Mouse (Mus musculus) CH12F3 (cell line): ENCODE data around the gene Dzip1l.

Experiments used
- in situ Hi-C: fragments of 300-500 bp; cut with MboI; formaldehyde crosslinking; loops from 2 replicates; pipeline ENCODE4 v1.14.3; 2020; ENCODE audit warnings: low sequenced_read_pairs

Dzip1l gene

DNA sequence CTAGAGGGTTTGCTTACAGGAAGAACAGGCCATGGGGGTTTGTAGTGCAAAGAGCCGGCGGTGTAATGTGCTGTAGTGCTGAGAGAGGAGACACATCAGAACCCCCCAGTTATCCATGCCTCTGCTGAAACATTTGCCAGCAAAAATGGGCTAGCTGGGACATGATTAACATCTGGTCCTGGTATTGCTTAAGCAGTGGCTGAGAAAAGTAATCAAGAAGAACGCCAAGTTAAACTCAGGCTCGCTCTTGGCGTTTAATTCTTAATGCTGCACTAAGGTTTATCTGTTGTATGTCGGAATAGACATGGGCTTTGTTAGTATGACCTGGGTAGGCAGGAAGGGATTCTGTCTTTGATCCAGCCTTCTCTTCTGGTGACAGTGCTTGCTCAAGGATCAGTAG is 16.8 kb downstream of the Dzip1l start:
- in situ Hi-C loops: no loop called here

DNA sequence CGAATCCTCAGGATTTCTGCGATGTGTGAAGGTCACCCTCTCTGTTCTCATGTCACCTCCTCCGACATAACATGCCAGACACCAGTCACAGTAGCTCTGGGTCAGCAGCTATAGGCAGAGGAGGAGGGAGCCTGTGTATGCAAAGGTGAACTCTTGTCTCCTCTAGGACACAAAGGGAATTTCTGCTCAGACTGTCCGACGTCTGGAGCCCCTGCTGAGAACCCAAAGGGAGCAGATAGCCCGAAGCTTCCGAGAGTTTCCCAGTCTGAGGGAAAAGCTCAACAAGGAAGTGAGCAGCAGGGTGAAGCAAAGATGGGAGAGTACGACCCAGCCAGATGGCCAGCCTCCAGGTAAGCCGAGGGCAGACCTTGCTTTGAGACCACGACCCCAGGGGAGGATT is 31.5 kb downstream of the Dzip1l start:
- in situ Hi-C loops: no loop called here

DNA sequence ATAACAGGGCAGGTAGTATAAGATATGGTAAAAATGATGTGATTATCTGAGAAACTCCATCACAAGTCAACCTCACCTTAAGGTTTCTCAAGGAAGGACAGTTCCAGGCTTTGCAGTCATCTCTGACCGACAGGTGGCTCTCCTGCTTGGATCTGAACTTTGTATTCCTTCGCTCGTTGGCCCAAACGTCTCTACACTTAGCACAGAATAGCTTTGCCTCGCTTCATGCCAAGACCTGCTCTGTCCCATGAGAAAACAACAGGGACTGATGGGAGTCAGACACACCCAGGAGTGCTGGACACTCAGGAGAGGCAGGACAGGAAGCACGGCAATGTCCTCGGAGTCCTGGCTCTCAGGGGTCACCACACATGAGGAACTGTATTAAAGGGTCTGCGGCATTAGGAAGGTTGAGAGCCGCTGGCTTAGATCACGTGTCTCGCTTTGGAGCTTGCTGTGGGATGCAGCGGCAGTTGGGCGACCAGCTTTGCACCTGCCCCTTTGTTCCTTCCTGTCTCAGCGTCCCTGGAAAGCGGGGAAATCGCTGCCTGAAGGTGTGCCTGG is 32.4 kb downstream of the Dzip1l start:
- in situ Hi-C loops: no loop called here

DNA sequence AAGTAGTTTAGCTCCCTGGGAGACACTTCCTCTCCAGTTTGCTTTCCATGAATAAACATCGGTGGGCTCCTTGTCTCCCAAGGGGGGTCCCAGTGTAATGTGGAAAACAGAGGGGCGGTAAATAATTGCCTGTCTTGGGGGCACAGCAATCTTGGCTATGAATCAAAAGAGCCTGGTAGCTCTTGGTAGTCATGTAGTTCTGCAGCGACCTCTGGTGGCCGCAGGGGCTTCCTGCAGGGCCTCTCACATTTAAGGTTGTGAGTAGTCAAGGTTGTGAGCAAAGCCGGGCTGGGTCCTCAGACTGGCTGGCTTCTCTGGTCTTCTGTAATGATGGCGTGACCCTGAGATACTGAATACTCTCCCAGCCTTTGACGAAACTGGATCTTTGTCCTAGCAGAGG is 33.1 kb downstream of the Dzip1l start:
- in situ Hi-C loops: no loop called here

DNA sequence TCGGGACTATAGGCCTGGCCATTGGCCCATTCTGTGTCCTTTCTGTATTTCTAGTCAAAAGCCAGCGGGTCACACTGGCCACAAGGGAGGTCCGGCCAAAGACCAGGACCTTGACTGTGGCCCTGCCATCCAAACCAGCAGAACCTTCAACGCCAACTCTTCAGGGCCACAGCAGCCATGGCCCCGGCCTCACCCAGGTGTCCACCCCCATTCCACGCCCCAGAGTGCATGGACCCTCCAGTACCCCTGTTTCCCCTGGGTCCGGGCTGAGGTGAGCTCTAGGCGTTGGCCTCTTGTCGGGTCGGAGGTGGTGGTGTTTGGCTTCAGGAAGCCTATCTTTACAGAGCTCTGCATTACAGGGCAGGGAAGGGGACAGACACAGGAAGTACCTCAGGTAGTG is 33.6 kb downstream of the Dzip1l start:
- in situ Hi-C loops: no loop called here

DNA sequence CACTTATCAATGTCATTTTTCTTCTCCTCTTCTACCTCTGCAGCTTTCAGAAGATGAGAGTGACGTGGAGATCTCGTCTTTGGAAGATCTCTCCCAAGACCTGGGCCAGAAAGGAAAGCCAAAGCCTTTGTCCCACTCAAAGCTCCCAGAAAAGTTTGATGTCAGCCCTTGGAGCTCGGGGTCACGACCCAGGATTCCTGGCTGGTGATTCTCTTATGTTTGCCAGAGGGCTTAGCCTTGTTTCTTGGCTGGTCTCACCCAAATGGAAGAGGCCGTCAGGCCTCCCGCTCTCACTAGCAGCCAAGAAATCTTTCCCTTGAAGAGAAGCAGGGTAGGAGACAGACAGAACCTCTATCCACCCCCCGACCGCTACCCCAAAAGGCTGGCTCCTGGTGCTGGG is 38.3 kb downstream of the Dzip1l start:
- in situ Hi-C loops: no loop called here

DNA sequence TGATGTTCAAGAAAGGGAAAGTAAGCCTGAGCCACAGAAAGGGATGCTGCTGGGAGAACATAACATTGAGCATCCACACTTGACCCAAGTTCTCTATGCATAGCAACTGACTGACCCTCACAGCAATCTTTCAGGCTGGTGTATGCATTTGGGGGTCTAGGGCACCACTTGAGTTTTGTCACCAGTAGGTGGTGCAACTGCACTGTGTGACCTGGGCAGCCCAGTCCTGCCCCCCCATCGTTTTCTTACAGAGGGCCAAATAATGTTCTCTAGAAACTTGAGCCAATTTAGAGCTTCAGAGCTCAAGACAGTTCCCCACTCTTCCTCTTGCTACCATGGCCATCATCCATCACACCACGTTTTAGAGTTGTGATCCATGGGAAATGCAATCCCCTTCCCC is 42.3 kb downstream of the Dzip1l start:
- in situ Hi-C loops: no loop called here

DNA sequence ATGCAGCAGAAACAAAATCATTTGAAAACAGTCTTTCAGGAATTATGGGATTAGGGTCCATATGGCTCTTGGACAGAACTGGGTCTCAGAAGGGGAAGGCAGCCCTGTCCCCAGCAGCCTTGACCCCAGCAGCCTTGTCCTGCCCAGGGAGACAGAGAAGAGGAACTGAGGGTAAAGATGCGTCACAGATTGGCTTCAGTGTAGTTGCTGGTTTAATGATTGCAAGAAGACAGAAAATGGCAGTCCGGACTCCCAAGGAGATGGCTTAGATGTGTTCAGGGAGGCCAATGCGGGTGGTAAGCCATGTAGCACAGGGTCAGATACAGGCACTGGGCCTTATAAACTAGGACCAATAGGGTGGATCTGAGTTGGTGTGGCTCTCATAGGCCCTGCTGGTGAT is 46.4 kb downstream of the Dzip1l start:
- in situ Hi-C loops: no loop called here

DNA sequence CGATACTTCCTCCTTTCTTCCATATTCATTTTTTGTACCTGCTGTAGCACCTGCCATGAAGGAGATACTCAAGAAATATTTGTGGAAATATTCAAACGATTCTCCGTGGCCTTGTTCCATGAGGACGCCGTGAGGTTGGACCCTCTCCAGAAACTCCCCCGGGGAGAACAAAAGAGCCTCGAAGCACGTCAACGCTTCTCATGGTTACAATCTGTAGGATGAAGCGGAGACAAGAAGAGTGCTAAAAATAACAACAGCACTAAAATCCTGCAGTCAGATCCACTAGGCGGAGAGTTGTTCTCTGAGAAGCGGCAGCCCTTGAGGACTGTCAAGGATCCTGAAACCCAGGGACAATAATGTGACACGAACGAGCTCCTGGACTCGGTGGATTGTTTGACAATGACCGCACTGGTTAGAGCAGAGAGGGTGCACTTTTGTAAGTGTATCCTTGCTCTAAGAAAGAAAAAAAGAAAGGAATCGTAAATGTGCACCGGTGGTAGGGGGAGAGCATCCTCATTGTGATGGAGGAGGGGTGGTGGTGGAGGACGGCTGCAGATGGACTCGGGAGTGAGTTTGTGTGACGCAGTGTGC is 52.8 kb downstream of the Dzip1l start:
- in situ Hi-C loops: no loop called here

DNA sequence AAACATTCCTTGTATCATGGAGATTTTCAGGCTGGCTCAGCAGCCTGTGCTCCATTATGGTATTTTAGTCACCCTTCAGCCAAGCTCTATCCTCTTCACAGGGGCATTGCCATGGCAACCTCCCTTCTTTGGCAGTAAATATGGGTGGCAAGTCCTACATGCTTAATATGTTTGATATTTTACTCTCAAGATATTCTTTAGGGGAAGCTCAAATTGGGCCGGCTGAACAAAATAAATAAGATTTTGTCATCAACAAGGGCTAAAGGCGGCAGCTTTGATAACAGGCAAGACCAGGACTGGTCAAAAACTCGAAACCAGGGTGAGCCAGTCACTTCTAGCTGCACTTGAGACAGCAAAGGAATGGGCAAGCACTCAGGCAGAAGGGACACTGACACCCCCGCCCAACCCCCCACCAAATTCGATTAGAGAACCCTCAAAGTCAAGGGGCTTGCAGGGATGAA is 55.8 kb downstream of the Dzip1l start:
- in situ Hi-C loops: no loop called here

DNA sequence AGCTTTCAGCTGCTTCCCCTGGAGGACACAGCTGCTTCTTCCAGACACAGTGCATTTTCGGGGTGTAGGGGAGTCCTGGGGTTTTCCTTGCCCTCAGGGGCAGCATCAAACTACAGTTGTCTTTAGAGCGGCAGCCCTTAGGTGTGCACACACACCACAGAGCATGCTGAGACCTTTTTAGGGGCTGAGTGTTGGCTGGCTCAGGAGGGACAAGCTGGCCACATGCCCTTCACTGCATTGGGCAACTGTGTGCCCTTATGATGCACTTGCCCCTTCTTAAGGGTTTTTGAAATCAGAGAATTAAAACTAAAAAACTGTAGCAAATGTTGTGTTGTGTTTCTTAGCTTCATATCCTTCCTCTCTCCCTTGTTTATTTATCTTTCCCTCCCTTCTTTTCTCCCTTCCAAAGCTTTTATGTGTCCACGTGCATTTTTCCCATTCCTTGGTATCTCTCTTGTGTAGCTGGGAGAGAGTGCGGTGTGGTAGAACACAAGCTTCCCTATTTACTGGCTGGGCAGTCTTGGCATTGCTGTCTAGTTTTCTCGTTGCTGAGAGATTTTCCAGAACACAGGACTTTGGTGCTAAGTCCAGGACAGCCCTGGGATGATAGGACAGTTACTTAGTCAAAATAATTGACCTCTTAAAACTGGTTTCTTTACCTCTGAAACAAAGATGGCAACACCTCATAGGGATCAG is 56.4 kb downstream of the Dzip1l start:
- in situ Hi-C loops: no loop called here

DNA sequence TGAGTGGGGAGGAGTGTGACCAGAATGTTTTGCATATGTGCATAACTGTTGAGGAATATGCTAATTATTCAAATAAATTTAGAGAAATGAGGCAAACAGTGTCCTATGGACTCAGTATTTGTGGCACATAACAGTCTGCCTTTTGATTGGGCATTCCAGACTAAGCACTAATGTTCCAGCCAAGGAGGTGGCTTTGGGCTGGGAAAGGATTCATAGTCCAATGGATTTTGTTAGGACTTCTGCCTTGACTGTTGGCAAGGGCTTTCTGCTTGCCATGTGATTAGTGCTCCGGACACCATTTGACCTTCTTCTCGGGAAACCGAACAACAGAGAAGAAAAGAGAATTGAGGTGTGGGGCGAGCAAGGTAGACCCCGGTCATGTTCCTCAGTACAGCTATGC is 60.5 kb downstream of the Dzip1l start:
- in situ Hi-C loops: no loop called here

DNA sequence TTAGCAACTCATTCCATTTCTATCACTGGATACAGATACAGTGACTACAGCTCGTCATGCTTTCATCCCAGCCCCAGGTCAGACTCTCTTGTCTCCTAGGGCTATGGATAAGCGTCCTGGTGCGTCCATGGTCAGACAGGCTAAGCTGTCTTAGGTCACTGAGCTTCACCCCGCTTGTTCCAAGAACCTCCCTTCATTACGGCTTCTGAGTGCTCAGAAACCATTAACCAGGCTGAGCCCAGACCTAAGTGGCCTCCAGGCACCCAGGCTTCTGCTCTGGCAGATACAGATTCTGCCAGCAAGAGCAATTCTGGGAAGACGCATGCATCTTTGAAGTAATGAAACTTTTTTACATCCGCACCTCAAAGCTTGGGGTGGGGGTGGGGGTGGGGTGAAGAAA is 61.1 kb downstream of the Dzip1l start:
- in situ Hi-C loops: no loop called here

DNA sequence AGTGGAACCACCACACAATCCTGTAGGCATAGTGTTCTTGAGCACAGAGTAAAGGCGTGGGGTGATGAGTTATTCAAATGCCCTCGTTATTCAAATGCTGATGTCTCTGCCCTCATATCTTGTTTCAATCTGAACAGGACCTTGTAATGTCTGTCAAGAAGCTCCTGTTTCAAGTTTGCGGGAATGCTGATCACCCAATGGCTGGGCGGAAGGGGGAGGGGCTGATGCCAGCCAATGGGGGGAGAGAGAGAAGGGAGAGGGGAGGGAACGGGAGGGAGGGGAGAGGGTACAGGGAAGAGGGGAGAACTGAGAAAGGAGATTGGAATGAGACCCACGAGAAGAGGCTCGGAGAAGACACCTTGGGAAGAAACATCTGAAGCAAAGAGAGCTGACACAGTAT is 65.7 kb downstream of the Dzip1l start:
- in situ Hi-C loops: no loop called here

DNA sequence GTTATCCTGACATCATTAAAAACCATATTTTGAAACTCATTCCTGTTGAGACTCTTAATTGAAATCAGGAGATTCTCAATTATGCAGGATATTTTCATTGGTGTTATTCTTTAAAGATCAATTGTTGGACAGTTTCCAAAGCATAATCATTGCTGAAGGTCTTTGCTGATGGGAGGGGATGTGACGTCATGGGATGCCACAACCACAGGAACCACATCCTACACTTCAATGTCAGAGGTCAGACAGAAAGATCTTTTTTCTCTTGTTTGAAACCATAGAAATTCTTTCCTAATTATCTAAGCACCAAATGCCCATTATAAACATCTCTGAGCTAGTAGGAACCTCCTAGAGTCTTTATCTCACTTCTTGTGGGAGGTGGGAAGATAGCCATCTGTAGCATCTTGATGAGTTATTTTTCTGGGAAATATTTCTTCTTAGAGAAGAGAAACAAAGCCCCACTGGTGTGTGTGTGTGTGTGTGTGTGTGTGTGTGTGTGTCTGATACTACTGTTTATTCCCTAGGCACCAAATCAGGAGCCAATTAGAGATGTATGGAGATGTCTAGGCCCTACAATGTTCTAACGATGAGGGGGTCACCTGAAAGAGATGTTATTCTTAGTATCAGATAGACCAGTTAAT is 70.6 kb downstream of the Dzip1l start:
- in situ Hi-C loops: no loop called here

DNA sequence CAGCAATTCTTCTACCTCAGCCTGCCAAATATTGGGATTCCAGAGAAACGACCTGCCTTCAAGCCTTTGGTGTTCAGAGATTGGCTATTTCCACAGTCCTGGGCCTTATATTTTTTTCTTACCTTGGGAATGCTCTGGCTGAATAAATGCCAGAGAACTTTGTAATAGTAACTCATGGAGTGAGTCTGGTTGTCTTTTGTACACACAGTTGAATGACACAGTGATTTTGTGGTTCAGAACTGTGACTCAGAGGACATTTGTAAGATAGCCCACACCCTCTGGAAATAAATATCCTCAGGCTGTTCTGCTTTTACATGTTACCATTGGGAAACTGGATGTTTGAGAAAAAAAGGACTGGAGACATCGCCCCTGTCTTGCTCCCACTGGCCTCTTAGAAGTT is 71.9 kb downstream of the Dzip1l start:
- in situ Hi-C loops: no loop called here

DNA sequence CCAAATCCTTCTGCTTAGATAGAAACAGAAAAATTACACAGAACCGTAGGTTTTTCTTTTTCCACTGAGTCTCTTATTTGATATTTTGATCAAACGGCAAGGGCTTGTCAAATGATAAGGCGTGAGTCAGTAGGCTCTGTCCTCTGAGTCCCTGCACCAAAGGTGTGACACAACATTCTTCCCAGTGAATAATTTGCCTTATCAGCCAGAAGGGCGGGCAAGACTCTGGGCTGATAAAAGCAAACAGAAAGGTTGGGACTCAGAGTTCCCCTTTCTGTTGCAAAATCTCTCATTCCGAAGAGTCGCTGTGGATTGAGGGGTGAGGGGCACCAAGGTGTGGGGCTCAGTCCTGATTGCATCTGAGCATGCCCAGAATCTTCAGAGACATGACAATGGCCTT is 72.9 kb downstream of the Dzip1l start:
- in situ Hi-C loops: no loop called here

DNA sequence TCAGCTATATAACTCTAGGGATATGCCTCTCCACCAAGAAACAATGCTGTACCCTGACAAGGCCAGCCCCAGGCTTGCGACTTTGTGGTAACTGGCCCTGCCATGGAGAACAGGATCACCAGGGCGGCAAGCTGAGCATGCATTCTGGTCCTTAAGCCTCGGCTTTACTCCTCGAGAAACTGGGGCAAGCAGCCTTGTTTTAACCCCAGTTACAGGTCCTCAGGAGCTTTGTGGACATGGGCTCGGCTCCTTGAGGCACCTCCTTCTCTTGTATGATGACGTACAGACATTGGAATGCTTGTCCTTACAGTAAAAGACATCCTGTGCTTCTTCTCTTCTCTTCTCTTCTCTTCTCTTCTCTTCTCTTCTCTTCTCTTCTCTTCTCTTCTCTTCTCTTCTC is 74.4 kb downstream of the Dzip1l start:
- in situ Hi-C loops: no loop called here

DNA sequence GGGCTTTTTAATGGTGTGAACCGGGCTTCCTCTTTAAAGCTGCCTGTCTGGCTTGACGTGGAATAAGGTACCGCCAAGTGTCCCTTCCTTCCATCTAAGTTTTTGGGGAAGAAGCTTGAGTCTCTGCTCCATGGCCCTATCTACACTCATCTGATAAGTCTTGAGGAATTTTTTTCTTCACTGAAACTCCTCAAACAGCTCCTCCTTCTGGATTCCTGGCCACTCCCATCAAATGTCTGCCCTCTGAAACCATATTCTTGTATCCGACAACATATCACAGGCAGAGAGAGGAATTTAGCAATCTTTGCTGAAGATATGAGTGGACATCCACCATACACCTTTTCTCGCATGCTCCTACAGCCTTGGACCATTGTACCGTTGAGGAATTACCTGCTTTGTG is 77.0 kb downstream of the Dzip1l start:
- in situ Hi-C loops: no loop called here

DNA sequence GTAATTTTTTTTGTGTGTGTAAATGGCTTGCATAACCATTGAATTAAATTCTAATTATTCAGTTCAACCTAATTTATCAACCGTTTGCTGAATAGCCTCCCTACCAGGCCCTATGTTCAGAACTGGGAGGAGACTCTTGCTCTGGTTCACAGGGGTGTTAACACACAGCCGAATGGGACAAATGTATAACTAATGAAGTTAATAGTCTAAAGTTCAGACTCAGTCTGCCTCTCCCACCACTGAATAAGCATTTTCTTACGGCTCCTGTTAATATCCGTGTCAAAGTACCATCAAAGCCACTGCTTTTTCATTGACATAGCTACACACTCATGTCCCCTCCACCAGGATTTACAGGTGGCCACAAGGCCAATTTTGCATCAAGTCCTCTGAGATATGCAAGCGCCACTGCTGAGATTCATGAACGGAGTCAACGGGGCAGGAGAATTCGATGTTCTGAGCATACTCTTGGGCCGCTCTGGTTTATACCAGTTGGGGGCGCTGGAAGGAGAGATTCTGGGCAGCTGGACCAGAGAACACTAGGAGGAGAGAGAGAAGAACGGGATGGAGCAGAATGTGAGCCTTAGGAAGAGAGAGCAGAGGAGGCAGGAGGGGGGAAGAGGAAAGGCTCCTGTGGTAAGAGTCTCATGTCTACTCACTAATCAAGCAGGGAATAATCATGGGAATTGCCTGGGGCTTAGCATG is 78.3 kb downstream of the Dzip1l start:
- in situ Hi-C loops: no loop called here

DNA sequence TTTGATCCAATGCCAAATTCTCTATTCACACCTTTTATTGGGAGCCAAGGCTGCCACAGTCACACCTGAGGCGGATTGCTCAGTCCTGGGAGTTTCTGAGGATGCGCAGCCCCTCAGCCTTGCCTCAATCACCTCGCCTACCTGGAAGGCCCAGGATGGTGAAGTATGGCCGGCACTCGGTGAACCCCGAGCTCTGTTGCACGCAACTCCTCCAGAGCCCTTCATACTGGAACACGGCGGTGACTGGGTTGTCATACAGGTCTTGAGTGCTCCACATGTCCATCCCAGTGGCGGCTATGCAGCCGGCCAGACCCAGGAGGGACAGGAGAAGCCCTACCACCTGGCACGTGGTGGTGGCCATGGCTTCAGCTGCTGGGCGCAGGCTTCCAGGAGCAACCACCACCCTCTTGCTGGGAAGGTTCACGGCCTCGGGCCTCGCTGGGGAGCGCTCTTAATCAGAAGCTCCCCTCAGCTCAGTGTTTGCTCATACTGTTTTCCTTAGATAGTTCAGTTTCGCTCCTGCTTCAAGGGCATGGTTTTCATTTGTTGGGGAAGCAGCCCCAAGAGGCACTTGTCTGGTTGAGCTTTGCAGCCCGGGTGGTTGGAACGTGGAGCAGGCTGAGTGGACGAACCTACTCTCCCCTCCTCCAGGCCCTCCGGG is 80.4 kb downstream of the Dzip1l start:
- in situ Hi-C loops: no loop called here
